Mouse (Mus musculus): ENCODE results near the gene Plxdc2. TPM values are rescaled to one million over a fixed set of nuclear protein-coding genes. Genes with fewer than 3 reads are reported as not detected.

The Plxdc2 gene
- 1 to 10 TPM; 6.7 to 8.4 TPM for total RNA-seq (2023)

DNA sequence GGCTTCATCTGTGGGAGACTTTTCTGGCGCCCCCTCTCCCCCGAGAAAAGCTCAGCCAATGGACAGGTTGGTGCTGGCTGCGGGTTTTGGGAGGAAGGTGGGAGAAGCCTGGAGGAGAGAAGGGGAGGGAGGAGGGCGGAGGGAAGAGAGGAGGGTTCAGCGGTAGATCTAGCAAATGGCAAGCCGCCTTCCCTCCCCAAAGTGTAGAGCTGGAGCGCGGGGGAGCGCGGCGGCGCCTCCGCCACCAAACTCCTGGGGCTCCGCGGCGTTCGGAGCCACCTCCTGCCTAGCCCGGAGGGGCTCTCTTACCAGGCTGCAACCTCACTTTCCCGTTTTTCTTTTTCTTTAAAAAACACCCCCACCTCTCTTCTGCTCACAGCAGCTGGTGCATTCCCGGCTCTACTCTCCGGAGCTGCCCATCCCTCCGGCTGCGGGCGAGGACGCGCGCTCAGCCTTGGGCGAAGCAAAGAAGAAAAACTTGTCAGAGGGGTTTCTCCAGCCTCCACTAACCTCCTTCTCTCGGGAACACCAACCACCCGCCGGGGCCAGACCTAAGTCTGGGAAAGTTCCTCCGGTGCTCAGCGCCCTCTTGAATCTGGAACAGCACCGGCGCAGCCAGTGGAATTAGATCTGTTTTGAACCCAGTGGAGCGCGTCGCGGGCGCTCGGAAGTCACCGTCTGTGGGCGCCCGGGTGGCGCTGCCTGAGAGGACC lies at the start of gene Plxdc2:
Gene Plxdc2, plus strand, starts transcription at position 199 of the 713 bp plus-strand sequence.

Measured in monocyte, adult 59 days (primary cell).